Mouse (Mus musculus) cerebellum, adult 2 months (tissue): ENCODE results near the gene Pif1. TPM values are rescaled to one million over a fixed set of nuclear protein-coding genes. Genes with fewer than 3 reads are reported as not detected.

ENCODE experiments used
- DNase-seq, 2 experiments: peaks; one replicate each; pipeline ENCODE4 v3.0.0; 2021
- H3K27ac ChIP-seq: fragments of 200-500 bp; 2 replicates; pipeline ENCODE4 v1.5.1; 2012; ENCODE audit warnings: low read length, control low read depth, inconsistent platforms; ENCODE audit not compliant: insufficient read depth
- H3K27me3 ChIP-seq: fragments of 200-500 bp; 2 replicates; pipeline ENCODE4 v1.6.1; 2012; ENCODE audit warnings: inconsistent platforms, mild to moderate bottlenecking, low read length, moderate library complexity; ENCODE audit not compliant: control insufficient read depth, insufficient read depth
- H3K4me1 ChIP-seq: fragments of 200-500 bp; 2 replicates; pipeline ENCODE4 v1.6.1; 2011; ENCODE audit warnings: low read length; ENCODE audit not compliant: control insufficient read depth, insufficient read depth
- H3K4me3 ChIP-seq: fragments of 200-500 bp; replicated peaks from 2 replicates; pipeline ENCODE3; 2011; ENCODE audit warnings: mild to moderate bottlenecking, low read depth, low read length, control low read depth; ENCODE audit not compliant: insufficient read depth
- CTCF ChIP-seq: fragments of 200-500 bp; IDR thresholded peaks from 2 replicates; pipeline ENCODE4 v1.5.1; 2011; ENCODE audit warnings: low read depth, mild to moderate bottlenecking, control low read depth, low read length, moderate library complexity, borderline replicate concordance; ENCODE audit not compliant: insufficient read depth
- POLR2A ChIP-seq: fragments of 200-500 bp; IDR thresholded peaks from 2 replicates; pipeline ENCODE4 v1.6.1; 2011; ENCODE audit warnings: low read length, control low read depth, borderline replicate concordance; ENCODE audit not compliant: insufficient read depth
- WGBS: fragments of 180-500 bp; shearing (Covaris S2); methylation state at CpG from one replicate; pipeline ENCODE4 v1.1.7; 2018; 5-methylcytosine and 5-hydroxymethylcytosine counted together
- polyA plus RNA-seq: library from polyadenylated mRNA; depleted of rRNA; stranded (reverse); fragments of >200 nt; gene quantifications from 2 replicates; pipeline ENCODE4 v1.2.3, GENCODE M21; 2012

Gene Pif1
- polyA plus RNA-seq, 1 experiment = 0.11 TPM

- no peak for TF ChIP-seq POLR2A
- TF ChIP-seq CTCF = no peak
- Histone ChIP-seq H3K4me1 (no peaks in the 10 kb centered on the region), H3K27me3 (no peaks in the 10 kb centered on the region; the same call in 1 of the 2 replicates), H3K4me3 (no peak overlapping the region), H3K27ac (no peak overlapping the region)
- no peak for DNase-seq
- 93% methylated on average over 5 of the region's 5 CpGs for WGBS
Measured at GRCm38 (mm10) chr9:65622826-65623225, 35.9 kb downstream of the Pif1 start.

- TF ChIP-seq POLR2A = no peak
- TF ChIP-seq CTCF = no peak
- no peak for DNase-seq
- H3K27ac ChIP-seq = no peak overlapping the region
- peaks cover under 1% of the 10 kb centered on the region; the same call in 1 of the 2 replicates for H3K27me3 ChIP-seq
- WGBS = 68% methylated on average over 2 of the region's 2 CpGs
- H3K4me1 ChIP-seq = no peaks in the 10 kb centered on the region
- H3K4me3 ChIP-seq = no peak overlapping the region
Measured at GRCm38 (mm10) chr9:65624266-65624665, 37.3 kb downstream of the Pif1 start.

GRCm38 (mm10) chr9:65629025-65629766 lies 42.2 kb downstream of the Pif1 start, which contains the start of gene Rbpms2:
TSS of gene Rbpms2 (plus strand) at chr9:65629648.
- WGBS = 4% methylated on average over 37 of the region's 40 CpGs
- no peak within 1 kb of the TSS for H3K27ac ChIP-seq

GRCm38 (mm10) chr9:65629767-65630630 lies 43.0 kb downstream of the Pif1 start:
- Histone ChIP-seq H3K4me1 (no peaks in the 10 kb centered on the region), H3K27ac (no peak overlapping the region), H3K4me3 (peak overlapping the region; percentile 43), H3K27me3 (peaks cover 12% of the 10 kb centered on the region; the same call in 1 of the 2 replicates)
- WGBS = under 1% methylated on average over 68 of the region's 83 CpGs
- DNase-seq = peak in 1 of 2 experiments; percentile 13
- TF ChIP-seq CTCF (no peak), POLR2A (no peak)

More at GRCm38 (mm10) chr9:65629025-65629766, 42.2 kb downstream of the Pif1 start, which contains the start of gene Rbpms2:
- Histone ChIP-seq H3K27me3 (peaks cover 12% of the 10 kb centered on the region; the same call in 1 of the 2 replicates), H3K4me3 (peak within 1 kb of the TSS; percentile 43), H3K4me1 (no peaks in the 10 kb centered on the region)
- peak in 1 of 2 experiments; percentile 13 for DNase-seq
- TF ChIP-seq POLR2A (no peak), CTCF (no peak)

GRCm38 (mm10) chr9:65630631-65631353 lies 43.8 kb downstream of the Pif1 start:
- DNase-seq = peak in 1 of 2 experiments; percentile 13
- 1% methylated on average over 71 of the region's 78 CpGs for WGBS
- H3K4me3 ChIP-seq = peak overlapping the region; percentile 43

GRCm38 (mm10) chr9:65631354-65632021 lies 44.5 kb downstream of the Pif1 start:
- Histone ChIP-seq H3K27me3 (peaks cover 12% of the 10 kb centered on the region; the same call in 1 of the 2 replicates), H3K4me3 (no peak overlapping the region), H3K4me1 (no peaks in the 10 kb centered on the region), H3K27ac (no peak overlapping the region)
- WGBS = 69% methylated on average over 16 of the region's 16 CpGs
- TF ChIP-seq CTCF = no peak
- TF ChIP-seq POLR2A = no peak
- DNase-seq = no peak

More at GRCm38 (mm10) chr9:65630631-65631353, 43.8 kb downstream of the Pif1 start:
- peaks cover 12% of the 10 kb centered on the region; the same call in 1 of the 2 replicates for H3K27me3 ChIP-seq
- no peak overlapping the region for H3K27ac ChIP-seq
- TF ChIP-seq POLR2A (no peak), CTCF (no peak)
- no peaks in the 10 kb centered on the region for H3K4me1 ChIP-seq

GRCm38 (mm10) chr9:65635766-65636165 lies 48.8 kb downstream of the Pif1 start:
- Histone ChIP-seq H3K4me1 (no peaks in the 10 kb centered on the region), H3K27me3 (peaks cover 2% of the 10 kb centered on the region; the same call in 1 of the 2 replicates), H3K27ac (no peak overlapping the region), H3K4me3 (no peak overlapping the region)
- no peak for DNase-seq
- no peak for TF ChIP-seq CTCF
- TF ChIP-seq POLR2A = no peak
- 82% methylated on average over 1 of the region's 1 CpGs for WGBS
